Mouse (Mus musculus) heart, postnatal 0 days (tissue): ENCODE data around the gene Vipr2. TPM values are rescaled to one million over a fixed set of nuclear protein-coding genes. Genes with fewer than 3 reads are reported as not detected.

Experiments
- ATAC-seq: fragments of 200-750 bp; cut with Nextera tagmentation; 2 replicates; pipeline ENCODE4 v1.8.0; 2017; ENCODE audit warnings: low read depth, moderate number of reproducible peaks, moderate library complexity; ENCODE audit not compliant: insufficient read depth
- DNase-seq: peaks from one replicate; pipeline ENCODE4 v3.0.0-alpha.2; 2016; ENCODE audit warnings: low spot score
- H3K27ac ChIP-seq: fragments of 300-500 bp; sonication (generic); 2 replicates; pipeline ENCODE4 v1.5.1; 2014; ENCODE audit warnings: low read depth, mild to moderate bottlenecking
- H3K27me3 ChIP-seq: fragments of 300-500 bp; sonication (generic); 2 replicates; pipeline ENCODE4 v1.6.1; 2014; ENCODE audit warnings: low read length, mixed read lengths; ENCODE audit not compliant: control insufficient read depth, insufficient read depth
- H3K36me3 ChIP-seq: fragments of 300-500 bp; sonication (generic); replicated peaks from 2 replicates; pipeline ENCODE4 v1.6.1; 2014; ENCODE audit warnings: low read length, mixed read lengths; ENCODE audit not compliant: control insufficient read depth, insufficient read depth
- H3K4me1 ChIP-seq: fragments of 300-500 bp; sonication (generic); 2 replicates; pipeline ENCODE4 v1.6.1; 2014; ENCODE audit warnings: antibody characterized with exemption; ENCODE audit not compliant: control insufficient read depth, insufficient read depth
- H3K4me2 ChIP-seq: fragments of 300-500 bp; sonication (generic); 2 replicates; pipeline ENCODE4 v1.6.1; 2014; ENCODE audit warnings: low read depth, mild to moderate bottlenecking, low read length, moderate library complexity
- H3K4me3 ChIP-seq: fragments of 300-500 bp; sonication (generic); 2 replicates; pipeline ENCODE4 v1.5.1; 2014; ENCODE audit warnings: low read depth, low read length
- H3K9ac ChIP-seq: fragments of 300-500 bp; sonication (generic); replicated peaks from 2 replicates; pipeline ENCODE4 v1.6.1; 2014; ENCODE audit warnings: low read depth, low read length, mixed read lengths
- H3K9me3 ChIP-seq: fragments of 300-500 bp; sonication (generic); replicated peaks from 2 replicates; pipeline ENCODE4 v1.6.1; 2016; ENCODE audit warnings: low read length; ENCODE audit not compliant: control insufficient read depth
- CTCF ChIP-seq: IDR thresholded peaks from 2 replicates; pipeline ENCODE4 v1.5.1; 2016; ENCODE audit warnings: antibody characterized with exemption, control low read depth, low read depth
- EP300 ChIP-seq: IDR thresholded peaks from 2 replicates; pipeline ENCODE4 v1.6.1; 2016; ENCODE audit warnings: antibody characterized with exemption, low read depth
- WGBS: fragments of 180-500 bp; shearing (Covaris S2); extraction: QIAGEN DNeasy Blood & Tissue Kit; methylation state at CpG from one replicate; pipeline ENCODE4 v1.1.7; 2014; 5-methylcytosine and 5-hydroxymethylcytosine counted together
- microRNA-seq: library from miRNA; unstranded; fragments of <30 nt; microRNA quantifications from one replicate; pipeline ENCODE4, GENCODE M21; 2016
- polyA plus RNA-seq: library from polyadenylated mRNA; unstranded; fragments of >200 nt; fragmentation: Nextera tagmentation; extraction: Ambion mirVana; gene quantifications from 2 replicates; pipeline ENCODE4 v1.2.1, GENCODE M21; 2015
- total RNA-seq: library from RNA; depleted of rRNA; stranded (reverse); fragments of >200 nt; gene quantifications from 2 replicates; pipeline ENCODE4 v1.2.3, GENCODE M21; 2014; ENCODE audit warnings: low replicate concordance; rRNA removed

Vipr2 gene
- total and polyA plus RNA-seq, 2 experiments from 2014 or later = 0.30 to 1.3 TPM

DNA sequence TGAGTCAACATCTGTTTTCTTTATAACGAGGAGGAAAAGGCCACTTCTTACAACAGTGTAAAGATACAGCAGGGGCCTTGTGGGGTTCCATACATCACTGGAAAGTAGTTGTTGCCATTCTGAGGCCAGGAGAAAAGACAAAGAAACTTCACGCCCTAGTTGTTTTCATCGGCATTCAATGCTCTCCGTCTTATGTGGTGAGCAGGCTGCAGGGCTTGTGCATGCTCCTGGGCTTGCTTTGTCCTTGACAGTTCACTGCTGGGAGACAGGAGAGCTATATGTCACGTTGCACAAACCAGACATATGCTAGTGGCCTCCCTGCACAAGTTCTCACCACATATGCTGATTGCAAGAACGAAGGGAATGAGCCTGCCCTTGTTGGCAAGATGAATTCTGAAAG is 116.4 kb downstream of the Vipr2 start:
- 64% methylated on average over 6 of the region's 6 CpGs for WGBS
- Histone ChIP-seq H3K27me3 (0 out of 2 replicates have a peak, but pooled peaks cover 3% of the 10 kb centered on the region), H3K9me3 (0 out of 2 replicates have a peak, but pooled peaks cover 2% of the 10 kb centered on the region), H3K4me1 (no peaks in the 10 kb centered on the region), H3K4me2 (no peak overlapping the region), H3K9ac (no peak overlapping the region), H3K27ac (no peak overlapping the region), H3K4me3 (no peak overlapping the region), H3K36me3 (no peaks in the 10 kb centered on the region)
- TF ChIP-seq EP300 = no peak
- TF ChIP-seq CTCF = no peak
- no peak for ATAC-seq
- no peak for DNase-seq

- no peak overlapping the region for H3K27ac ChIP-seq
- 0 out of 2 replicates have a peak, but pooled peaks cover 3% of the 10 kb centered on the region for H3K27me3 ChIP-seq
- H3K9ac ChIP-seq = no peak overlapping the region
- no peaks in the 10 kb centered on the region for H3K9me3 ChIP-seq
- no peaks in the 10 kb centered on the region for H3K4me1 ChIP-seq
- TF ChIP-seq EP300 = no peak
- TF ChIP-seq CTCF = no peak
- DNase-seq (no peak), ATAC-seq (no peak)
- H3K36me3 ChIP-seq = no peaks in the 10 kb centered on the region
- H3K4me2 ChIP-seq = no peak overlapping the region
- H3K4me3 ChIP-seq = no peak overlapping the region
Measured at GRCm38 (mm10) chr12:116194641-116195040, 117.1 kb downstream of the Vipr2 start.

Small RNA genes lying within 50 kb of the gene (microRNA-seq; reads per million reads assigned to microRNA genes)
- not detected for gene Gm44372

Other genes with a start within 250 kb of the Vipr2 start
- 13.5 and 25.2 TPM in 2 replicates for gene Zfp386, start 30.0 kb upstream of the Vipr2 start, total RNA-seq
- 31.7 and 32.1 TPM in 2 replicates for gene Zfp386, start 30.0 kb upstream of the Vipr2 start, polyA plus RNA-seq
- gene Wdr60, start 185.3 kb downstream of the Vipr2 start, total RNA-seq = 1.5 TPM in 1 of 2 replicates, not detected in the other
- 3.1 and 3.5 TPM in 2 replicates for gene Wdr60, start 185.3 kb downstream of the Vipr2 start, polyA plus RNA-seq
- gene Gm11027, start 197.7 kb downstream of the Vipr2 start, total RNA-seq = not detected in 2 replicates
- not detected in 2 replicates for gene Gm11027, start 197.7 kb downstream of the Vipr2 start, polyA plus RNA-seq
- gene Esyt2, start 203.5 kb downstream of the Vipr2 start, total RNA-seq = 32.2 and 33.7 TPM in 2 replicates
- 7.4 TPM in 2 replicates for gene Esyt2, start 203.5 kb downstream of the Vipr2 start, polyA plus RNA-seq